Mouse (Mus musculus): ENCODE measurements around the gene Syp. TPM values are rescaled to one million over a fixed set of nuclear protein-coding genes. Genes with fewer than 3 reads are reported as not detected.

Gene Syp
- polyA plus RNA-seq, 1 experiment from 2014 or later = 292 TPM

DNA sequence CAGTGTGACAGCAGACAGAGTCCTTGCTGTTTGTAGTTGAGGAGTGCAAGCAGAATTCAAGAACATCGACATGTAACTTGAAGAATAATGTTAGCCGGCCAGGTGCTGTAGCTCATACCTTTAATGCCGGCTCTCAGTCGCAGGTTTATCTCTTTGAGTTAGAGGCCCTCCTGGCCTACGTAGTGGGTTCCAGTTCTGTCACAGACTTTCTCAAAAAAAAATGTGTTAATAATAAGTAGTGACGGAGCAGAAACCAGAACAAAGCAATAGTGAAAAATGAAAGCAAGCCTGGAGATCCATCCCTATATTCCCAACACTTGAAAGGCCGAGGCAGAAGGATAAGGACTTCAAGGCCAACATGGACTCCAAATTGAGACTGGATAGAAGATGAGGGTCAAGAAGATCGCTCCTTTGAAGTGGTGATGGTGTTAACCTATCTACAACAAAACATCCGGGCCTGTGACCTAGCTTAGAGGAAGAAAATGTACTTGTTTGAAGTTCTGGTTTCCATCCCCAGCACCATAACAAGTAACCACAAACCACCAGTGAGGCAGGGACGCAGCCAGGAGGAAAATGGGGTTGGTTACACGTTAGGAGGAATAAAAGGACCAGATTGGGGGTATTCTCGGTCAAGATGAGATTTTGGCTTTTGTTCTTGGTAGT lies 20.3 kb upstream of the Syp start:
- ATAC-seq = no peak
- 78% methylated on average over 12 of the region's 12 CpGs for WGBS
- Histone ChIP-seq H3K36me3 (ENCODE audit: control insufficient read depth, insufficient read depth, low read length) (no peaks in the 10 kb centered on the region), H3K27me3 (replicated peaks; ENCODE audit: control insufficient read depth, insufficient read depth, low read length) (no peaks in the 10 kb centered on the region), H3K4me1 (ENCODE audit: control insufficient read depth, insufficient read depth, low read depth, low read length) (no peaks in the 10 kb centered on the region), H3K9ac (ENCODE audit: low read depth, low read length) (no peak overlapping the region), H3K4me2 (ENCODE audit: low read length) (no peak overlapping the region), H3K9me3 (ENCODE audit: control insufficient read depth, low read length) (no peaks in the 10 kb centered on the region), H3K27ac (ENCODE audit: low read depth, low read length) (no peak overlapping the region), H3K4me3 (ENCODE audit: low read length) (no peak overlapping the region)

DNA sequence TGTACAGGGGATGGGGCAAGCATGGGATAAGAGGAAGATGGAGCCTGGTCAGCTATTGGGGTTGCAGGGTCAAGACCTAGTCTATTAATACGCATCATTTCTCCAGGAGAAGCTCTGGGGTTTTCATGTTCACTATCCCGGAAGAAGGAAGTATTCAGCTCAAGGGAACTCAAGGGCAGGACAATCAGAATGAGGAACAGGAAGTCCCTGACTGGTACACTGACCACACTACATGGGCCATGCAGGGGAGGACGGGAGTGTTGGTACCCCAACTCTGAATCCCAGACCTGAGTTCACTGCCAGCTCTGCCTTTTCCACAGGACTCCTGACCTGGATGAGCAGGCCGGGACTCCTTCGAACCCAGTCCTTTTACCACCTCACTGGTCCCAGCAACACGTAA lies 5.7 kb upstream of the Syp start:
- WGBS = 91% methylated on average over 6 of the region's 6 CpGs
- Histone ChIP-seq H3K9me3 (ENCODE audit: control insufficient read depth, low read length) (no peaks in the 10 kb centered on the region), H3K36me3 (ENCODE audit: control insufficient read depth, insufficient read depth, low read length) (no peaks in the 10 kb centered on the region), H3K27ac (ENCODE audit: low read depth, low read length) (no peak overlapping the region), H3K4me1 (ENCODE audit: control insufficient read depth, insufficient read depth, low read depth, low read length) (no peaks in the 10 kb centered on the region), H3K4me2 (ENCODE audit: low read length) (no peak overlapping the region), H3K4me3 (ENCODE audit: low read length) (no peak overlapping the region), H3K9ac (ENCODE audit: low read depth, low read length) (no peak overlapping the region), H3K27me3 (replicated peaks; ENCODE audit: control insufficient read depth, insufficient read depth, low read length) (no peaks in the 10 kb centered on the region)
- no peak for ATAC-seq

DNA sequence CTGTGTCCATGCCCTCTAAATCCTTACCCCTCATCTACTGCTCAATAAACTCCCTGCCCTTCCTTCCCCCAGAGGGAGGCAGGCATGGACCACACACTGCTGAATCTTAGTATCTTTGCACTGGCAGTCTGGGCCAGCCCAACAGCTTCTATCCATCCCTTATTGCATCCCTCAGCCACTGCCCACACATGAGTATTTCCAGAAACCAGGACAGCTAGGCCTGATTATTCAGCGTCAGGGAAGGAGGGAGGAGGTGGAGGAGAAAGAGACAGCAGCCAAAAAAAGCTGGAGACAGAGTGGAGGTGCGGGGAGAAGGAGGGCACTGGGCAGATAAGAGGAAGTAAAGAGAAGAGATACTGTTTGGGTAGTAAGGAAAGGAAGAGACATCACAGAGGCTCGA lies 3.2 kb upstream of the Syp start:
- Histone ChIP-seq H3K4me1 (ENCODE audit: control insufficient read depth, insufficient read depth, low read depth, low read length) (no peaks in the 10 kb centered on the region), H3K36me3 (ENCODE audit: control insufficient read depth, insufficient read depth, low read length) (no peaks in the 10 kb centered on the region), H3K27me3 (replicated peaks; ENCODE audit: control insufficient read depth, insufficient read depth, low read length) (no peaks in the 10 kb centered on the region), H3K9ac (ENCODE audit: low read depth, low read length) (no peak overlapping the region), H3K9me3 (ENCODE audit: control insufficient read depth, low read length) (no peaks in the 10 kb centered on the region), H3K4me2 (ENCODE audit: low read length) (no peak overlapping the region), H3K27ac (ENCODE audit: low read depth, low read length) (no peak overlapping the region), H3K4me3 (ENCODE audit: low read length) (no peak overlapping the region)
- no peak for ATAC-seq
- WGBS = 73% methylated on average over 3 of the region's 3 CpGs

DNA sequence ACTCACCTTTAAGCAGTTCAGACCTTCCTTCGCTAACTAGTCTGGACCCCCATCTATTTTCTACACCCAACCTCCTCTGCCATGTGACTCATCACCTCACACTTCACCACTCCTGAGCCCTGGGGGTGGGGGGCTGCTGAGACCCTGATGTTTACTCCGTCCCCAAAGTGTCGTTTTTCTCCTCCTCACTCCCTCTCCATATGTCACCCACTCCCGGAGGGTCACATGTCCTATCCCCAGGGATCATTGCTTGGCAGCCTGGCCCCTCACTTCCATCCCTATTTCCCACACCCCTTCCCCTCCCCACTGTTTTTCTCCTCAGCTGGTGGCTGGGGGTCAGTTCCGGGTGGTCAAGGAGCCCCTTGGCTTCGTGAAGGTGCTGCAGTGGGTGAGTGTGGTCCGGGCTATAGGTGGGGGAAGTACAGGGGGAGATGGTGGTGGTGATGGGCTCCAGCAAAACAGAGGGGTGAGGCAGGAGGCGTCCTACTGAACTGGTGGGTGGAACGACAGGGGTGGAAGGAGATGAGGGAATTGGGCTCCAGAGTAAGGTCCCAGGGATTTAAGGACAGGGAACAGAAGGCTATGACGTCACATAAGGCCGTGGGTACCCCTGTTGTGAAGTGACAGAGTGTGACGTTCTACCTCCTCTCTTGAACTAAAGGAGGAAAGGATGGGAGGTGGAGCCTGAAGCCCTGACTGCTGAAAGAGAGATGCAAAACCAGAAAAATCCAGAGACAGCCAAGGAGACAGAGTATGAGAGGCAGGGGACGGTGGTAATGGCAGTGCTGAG lies 1.5 kb downstream of the Syp start:
- Histone ChIP-seq H3K36me3 (ENCODE audit: control insufficient read depth, insufficient read depth, low read length) (peaks cover 4% of the 10 kb centered on the region; the same call in 1 of the 2 replicates), H3K4me1 (ENCODE audit: control insufficient read depth, insufficient read depth, low read depth, low read length) (no peaks in the 10 kb centered on the region), H3K9me3 (ENCODE audit: control insufficient read depth, low read length) (no peaks in the 10 kb centered on the region), H3K4me2 (ENCODE audit: low read length) (peak overlapping the region; percentile 61), H3K27ac (ENCODE audit: low read depth, low read length) (peak overlapping the region; percentile 88), H3K4me3 (ENCODE audit: low read length) (peak overlapping the region; percentile 53), H3K9ac (ENCODE audit: low read depth, low read length) (peak overlapping the region; percentile 79), H3K27me3 (replicated peaks; ENCODE audit: control insufficient read depth, insufficient read depth, low read length) (no peaks in the 10 kb centered on the region)
- ATAC-seq = peak; percentile 19; the same call in 1 of the 2 replicates
- WGBS = 18% methylated on average over 13 of the region's 13 CpGs

DNA sequence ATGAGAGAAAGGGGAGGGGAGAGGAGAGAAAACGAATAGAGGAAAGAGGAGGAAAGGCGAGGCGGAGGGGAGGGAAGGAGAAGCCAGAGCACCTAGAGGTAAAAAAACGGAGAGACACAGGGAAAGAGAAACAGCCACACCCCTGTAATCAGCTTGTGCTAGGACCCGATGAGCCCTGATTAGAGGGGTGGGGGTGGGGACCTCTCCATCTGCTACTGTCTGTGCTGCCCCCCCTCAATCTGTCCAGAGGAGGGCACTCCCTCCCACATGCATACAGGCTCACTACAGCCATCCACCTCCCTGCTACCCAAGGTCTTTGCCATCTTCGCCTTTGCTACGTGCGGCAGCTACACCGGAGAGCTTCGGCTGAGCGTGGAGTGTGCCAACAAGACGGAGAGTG lies 2.5 kb downstream of the Syp start:
- no peak overlapping the region; the same call in 1 of the 2 replicates for H3K9ac ChIP-seq (ENCODE audit: low read depth, low read length)
- ATAC-seq = no peak
- peak overlapping the region; percentile 53 for H3K4me3 ChIP-seq (ENCODE audit: low read length)
- H3K27ac ChIP-seq (ENCODE audit: low read depth, low read length) = no peak overlapping the region
- H3K4me2 ChIP-seq (ENCODE audit: low read length) = peak overlapping the region; percentile 61
- H3K4me1 ChIP-seq (ENCODE audit: control insufficient read depth, insufficient read depth, low read depth, low read length) = no peaks in the 10 kb centered on the region
- 36% methylated on average over 12 of the region's 12 CpGs for WGBS
- peaks cover 4% of the 10 kb centered on the region; the same call in 1 of the 2 replicates for H3K36me3 ChIP-seq (ENCODE audit: control insufficient read depth, insufficient read depth, low read length)
- H3K9me3 ChIP-seq (ENCODE audit: control insufficient read depth, low read length) = no peaks in the 10 kb centered on the region
- H3K27me3 ChIP-seq (replicated peaks; ENCODE audit: control insufficient read depth, insufficient read depth, low read length) = no peaks in the 10 kb centered on the region

DNA sequence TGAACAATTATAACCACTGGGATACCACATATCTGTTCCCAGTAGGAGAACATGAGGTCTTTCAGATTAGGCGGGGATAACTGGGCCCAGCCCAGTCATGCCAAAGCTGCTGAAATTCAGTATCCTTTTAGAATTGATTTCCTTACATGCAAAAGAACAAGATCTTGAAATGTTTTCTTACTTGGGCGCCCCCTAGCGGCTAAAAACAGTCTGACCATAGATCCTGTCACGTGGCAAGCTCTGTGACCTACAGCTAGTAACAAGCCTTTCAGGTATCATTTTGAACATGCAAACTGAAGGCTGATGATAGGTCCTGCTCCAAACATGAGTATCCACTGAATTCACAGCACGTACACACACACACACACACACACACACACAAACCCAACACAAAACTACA lies 7.1 kb downstream of the Syp start:
- Histone ChIP-seq H3K9ac (ENCODE audit: low read depth, low read length) (no peak overlapping the region), H3K27me3 (replicated peaks; ENCODE audit: control insufficient read depth, insufficient read depth, low read length) (no peaks in the 10 kb centered on the region), H3K4me1 (ENCODE audit: control insufficient read depth, insufficient read depth, low read depth, low read length) (no peaks in the 10 kb centered on the region), H3K4me3 (ENCODE audit: low read length) (no peak overlapping the region), H3K4me2 (ENCODE audit: low read length) (no peak overlapping the region), H3K27ac (ENCODE audit: low read depth, low read length) (no peak overlapping the region), H3K36me3 (ENCODE audit: control insufficient read depth, insufficient read depth, low read length) (peaks cover 4% of the 10 kb centered on the region; the same call in 1 of the 2 replicates), H3K9me3 (ENCODE audit: control insufficient read depth, low read length) (no peaks in the 10 kb centered on the region)
- ATAC-seq = no peak
- WGBS = 8% methylated on average over 5 of the region's 5 CpGs

DNA sequence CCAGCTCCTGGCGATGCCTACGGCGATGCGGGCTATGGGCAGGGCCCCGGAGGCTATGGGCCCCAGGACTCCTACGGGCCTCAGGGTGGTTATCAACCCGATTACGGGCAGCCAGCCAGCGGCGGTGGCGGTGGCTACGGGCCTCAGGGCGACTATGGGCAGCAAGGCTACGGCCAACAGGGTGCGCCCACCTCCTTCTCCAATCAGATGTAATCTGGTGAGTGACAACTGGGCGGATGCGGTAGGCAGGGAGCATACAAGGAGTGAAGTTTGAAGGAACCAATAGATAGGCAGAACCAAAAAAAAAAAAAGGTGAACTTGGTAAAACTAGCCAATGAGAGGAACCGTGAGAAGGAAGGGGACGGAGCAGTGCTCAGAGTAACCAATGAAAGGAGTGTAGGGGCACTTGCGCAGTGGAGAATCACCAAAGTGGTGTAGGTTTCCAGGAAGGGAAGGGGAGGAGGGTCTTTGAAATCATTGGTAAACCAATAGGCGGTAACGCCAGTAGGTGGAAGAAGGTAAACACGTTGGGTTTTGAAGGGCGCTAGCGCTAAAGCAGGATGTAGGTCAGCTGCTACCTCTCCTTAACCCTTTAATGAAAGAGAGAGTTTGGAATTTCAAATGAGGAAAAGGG lies 10.5 kb downstream of the Syp start:
- Histone ChIP-seq H3K4me3 (ENCODE audit: low read length) (peak overlapping the region; percentile 37), H3K9ac (ENCODE audit: low read depth, low read length) (peak overlapping the region; percentile 65), H3K4me2 (ENCODE audit: low read length) (peak overlapping the region; percentile 54), H3K27ac (ENCODE audit: low read depth, low read length) (peak overlapping the region; percentile 76), H3K9me3 (ENCODE audit: control insufficient read depth, low read length) (no peaks in the 10 kb centered on the region), H3K27me3 (replicated peaks; ENCODE audit: control insufficient read depth, insufficient read depth, low read length) (no peaks in the 10 kb centered on the region), H3K4me1 (ENCODE audit: control insufficient read depth, insufficient read depth, low read depth, low read length) (no peaks in the 10 kb centered on the region), H3K36me3 (ENCODE audit: control insufficient read depth, insufficient read depth, low read length) (peaks cover 7% of the 10 kb centered on the region)
- 15% methylated on average over 25 of the region's 25 CpGs for WGBS
- ATAC-seq = peak; percentile 95

DNA sequence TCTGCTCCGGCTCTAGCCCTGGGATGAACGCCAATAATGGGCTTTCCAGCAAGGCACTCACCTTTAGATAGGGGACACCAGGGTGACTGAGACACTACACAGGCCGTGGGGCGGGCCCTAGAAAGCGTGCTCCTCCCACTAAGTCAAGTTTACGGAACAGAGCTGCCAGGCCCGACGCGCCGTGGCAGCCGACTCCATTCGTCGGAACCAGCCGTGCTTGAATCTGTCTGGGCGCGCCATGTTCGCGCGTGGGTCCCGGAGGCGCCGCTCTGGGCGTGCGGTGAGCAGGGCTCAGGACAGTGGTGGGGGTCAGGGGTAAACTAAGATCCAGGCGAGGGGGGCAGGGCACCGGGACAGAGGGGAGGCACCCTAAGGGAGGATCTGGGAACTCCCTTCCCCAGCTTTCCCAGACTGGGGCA lies 19.0 kb downstream of the Syp start, which contains the start of gene Prickle3:
Prickle3 (plus strand) TSS at position 40 of the 419 bp plus-strand sequence.
- ATAC-seq = peak; percentile 51; the same call in 1 of the 2 replicates
- H3K36me3 ChIP-seq (ENCODE audit: control insufficient read depth, insufficient read depth, low read length) = no peaks in the 10 kb centered on the region; the same call in 1 of the 2 replicates
- no peak within 1 kb of the TSS for H3K27ac ChIP-seq (ENCODE audit: low read depth, low read length)
- H3K9ac ChIP-seq (ENCODE audit: low read depth, low read length) = peak within 1 kb of the TSS; percentile 37; the same call in 1 of the 2 replicates
- H3K4me1 ChIP-seq (ENCODE audit: control insufficient read depth, insufficient read depth, low read depth, low read length) = no peaks in the 10 kb centered on the region
- peak within 1 kb of the TSS; percentile 32 for H3K4me3 ChIP-seq (ENCODE audit: low read length)
- no peaks in the 10 kb centered on the region for H3K9me3 ChIP-seq (ENCODE audit: control insufficient read depth, low read length)
- WGBS = 17% methylated on average over 26 of the region's 26 CpGs
- no peaks in the 10 kb centered on the region for H3K27me3 ChIP-seq (replicated peaks; ENCODE audit: control insufficient read depth, insufficient read depth, low read length)
- peak within 1 kb of the TSS; percentile 48 for H3K4me2 ChIP-seq (ENCODE audit: low read length)

Data from hindbrain, embryonic 16.5 days (tissue).